Mouse (Mus musculus): ENCODE results near the gene Efna2.
"Not testable (repeated sequence)": the region's sequence is repeated elsewhere in the genome, so short reads cannot be mapped to it uniquely, and the experiment has no call there.

Efna2 gene

DNA sequence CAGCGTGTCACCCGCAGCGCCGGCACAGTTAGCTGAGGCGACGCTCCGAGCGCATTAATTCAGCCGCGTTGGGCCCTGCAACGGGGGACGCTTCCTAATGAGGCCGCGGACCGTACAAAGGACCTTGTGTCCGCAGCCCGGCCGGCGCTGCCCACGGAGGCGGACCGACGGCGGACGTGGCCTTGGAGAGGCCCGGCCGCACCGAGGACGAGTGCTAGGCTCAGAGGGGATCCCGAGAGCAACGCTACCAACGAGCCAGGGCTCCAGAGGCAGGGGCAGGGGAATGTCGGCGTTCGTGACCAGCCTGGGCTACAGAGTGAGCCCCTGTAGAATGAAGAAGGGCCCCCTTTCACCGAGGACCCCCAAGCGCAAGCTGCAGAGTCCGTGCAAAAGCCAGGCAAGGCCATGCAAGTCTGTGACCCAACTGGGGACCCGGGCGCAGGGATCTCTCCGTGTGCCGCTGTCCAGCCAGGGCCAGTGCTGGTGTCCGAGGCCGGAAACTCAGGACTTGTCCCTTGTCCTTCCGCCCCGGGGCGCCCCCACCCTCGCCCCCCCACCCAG, 11.3 kb downstream of the Efna2 start:
- DNase-seq (ENCODE audit: low spot score), result no peak

GRCm38 (mm10) chr10:80193976-80194375, 14.7 kb downstream of the Efna2 start:
- DNase-seq (ENCODE audit: low spot score), result no peak

GRCm38 (mm10) chr10:80194441-80194840, 15.2 kb downstream of the Efna2 start:
- no peak for DNase-seq (ENCODE audit: low spot score)

DNA sequence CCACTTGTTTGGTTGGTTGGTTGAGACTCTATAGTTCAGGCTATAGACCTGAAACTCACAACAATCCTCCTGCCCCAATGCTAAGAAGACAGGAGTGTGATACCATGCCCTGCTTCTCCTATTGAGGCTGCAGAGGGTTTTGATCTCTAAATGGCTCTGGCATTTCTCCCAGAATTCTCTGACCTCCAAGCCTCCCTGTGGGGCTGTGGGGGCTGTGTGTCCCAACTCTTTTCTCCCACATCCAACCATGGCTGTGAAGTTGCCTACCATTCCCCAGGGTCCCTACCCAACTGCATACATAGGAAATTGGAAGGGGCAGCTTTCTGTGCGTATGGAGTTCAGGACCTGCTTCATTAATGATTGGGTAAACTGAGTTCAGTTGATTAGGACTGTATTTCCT, 16.9 kb downstream of the Efna2 start:
- no peak for DNase-seq (ENCODE audit: low spot score)

DNA sequence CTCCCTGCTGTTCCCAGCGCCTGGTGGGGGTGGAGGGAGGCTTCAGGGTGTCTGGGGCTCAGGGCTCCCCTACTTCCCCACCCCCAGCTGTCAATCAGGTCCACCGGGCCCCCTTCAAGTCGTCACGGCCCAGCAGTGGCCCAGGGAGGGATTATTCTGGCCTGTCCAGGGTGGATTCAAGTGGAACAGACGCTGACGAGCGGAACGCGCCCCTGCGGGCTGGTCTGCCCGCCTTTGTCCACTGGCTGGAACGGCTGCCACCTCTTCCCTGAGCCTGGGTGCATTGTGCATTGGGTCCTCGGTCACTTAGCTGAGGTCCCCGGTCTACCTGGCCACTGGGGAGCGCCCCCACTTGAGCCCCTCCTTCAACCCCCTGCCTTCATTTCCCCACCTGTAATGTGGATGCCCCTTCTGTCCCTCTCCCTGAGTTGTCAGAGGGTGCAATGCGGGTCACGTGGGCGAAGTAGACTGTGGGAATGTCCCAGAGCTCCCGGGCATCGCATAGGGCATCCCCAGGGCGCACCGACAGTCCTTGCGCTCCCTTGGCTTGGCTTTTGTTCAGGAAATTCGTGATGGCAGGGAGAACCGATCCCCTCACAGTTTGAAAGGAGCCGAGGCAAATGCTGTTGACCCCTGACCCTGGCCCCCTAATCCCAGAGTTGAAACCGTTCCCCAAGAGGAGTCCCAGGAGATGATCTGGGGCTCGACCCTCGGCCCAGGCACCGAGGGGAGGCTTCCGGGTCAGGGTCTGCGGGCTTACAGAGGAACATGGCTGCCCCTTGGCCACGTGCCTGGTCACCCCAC, 17.7 kb downstream of the Efna2 start:
- DNase-seq (ENCODE audit: low spot score), result no peak

DNA sequence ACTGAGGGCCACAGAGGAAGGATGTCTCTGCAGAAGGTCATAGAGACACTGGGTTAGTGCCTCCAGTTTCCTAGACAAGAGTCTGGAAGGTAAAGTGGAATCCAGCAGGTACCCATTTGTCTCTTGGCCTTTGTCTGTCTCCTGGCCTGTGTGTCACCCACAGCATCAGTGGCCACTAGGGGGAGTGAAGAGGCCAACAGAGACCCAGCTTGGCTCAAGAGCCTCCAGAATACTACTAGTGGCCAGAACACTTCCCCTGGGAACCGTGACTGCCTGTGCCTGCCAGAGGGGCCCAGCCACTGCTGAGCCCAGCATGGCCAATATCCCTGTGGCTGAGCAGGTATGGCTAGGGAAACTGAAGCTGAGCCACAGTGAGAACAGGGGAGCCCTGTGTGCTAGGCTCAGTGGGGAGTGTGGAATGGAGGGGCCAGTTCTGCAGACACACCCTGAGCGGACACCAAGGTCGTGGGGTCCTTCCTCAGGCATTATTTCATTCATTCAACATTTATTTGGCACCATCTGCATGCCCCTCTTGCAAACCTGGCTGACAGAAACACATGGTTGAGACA, 20.2 kb downstream of the Efna2 start:
- peak; percentile 91 for DNase-seq (ENCODE audit: low spot score)

- DNase-seq (ENCODE audit: low spot score), result no peak
Observed at GRCm38 (mm10) chr10:80200485-80200884, 21.2 kb downstream of the Efna2 start.

DNA sequence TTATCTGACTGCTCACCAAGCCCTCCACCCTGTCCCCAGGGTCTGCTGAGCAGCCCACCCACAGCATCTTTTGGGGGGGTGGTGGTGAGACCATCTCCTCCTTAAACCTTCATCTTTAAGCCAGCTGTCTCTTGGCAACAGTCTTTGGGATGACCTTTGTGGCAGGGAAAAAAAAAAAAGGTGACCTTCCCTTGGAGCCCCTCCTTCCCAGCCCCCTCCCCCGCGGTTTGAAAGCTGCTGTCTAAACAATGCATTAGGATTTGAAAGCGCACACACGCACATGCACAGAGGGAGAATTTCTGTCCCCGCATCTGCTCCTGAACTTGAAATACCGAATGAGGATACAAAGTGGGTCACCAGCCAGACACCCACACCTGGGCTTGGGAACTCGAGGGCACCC, 24.8 kb downstream of the Efna2 start:
- no peak for DNase-seq (ENCODE audit: low spot score)

- DNase-seq (ENCODE audit: low spot score), result no peak
Observed at GRCm38 (mm10) chr10:80207201-80207600, 27.9 kb downstream of the Efna2 start.

DNA sequence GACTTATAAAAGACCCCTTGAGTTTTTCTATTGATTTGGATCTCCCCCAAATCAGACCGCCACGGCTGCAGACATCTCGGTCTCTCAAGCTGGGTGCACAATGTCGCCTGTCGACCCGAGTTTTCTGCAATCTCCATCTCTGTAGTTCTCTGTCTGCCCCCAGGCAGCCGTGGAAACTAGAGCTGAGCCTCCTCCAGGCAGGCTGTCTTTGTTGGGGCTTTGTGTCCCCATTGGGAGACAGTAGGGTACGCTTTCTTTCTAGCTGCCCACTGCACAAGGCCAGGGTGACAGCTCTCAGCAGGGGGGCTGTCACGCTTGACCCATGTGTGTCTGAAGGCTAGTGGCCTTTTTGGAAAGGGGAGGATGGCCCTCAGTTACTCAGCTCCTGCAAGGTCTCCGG, 28.4 kb downstream of the Efna2 start:
- no peak for DNase-seq (ENCODE audit: low spot score)

GRCm38 (mm10) chr10:80208248-80208647, 29.0 kb downstream of the Efna2 start:
- DNase-seq (ENCODE audit: low spot score), result no peak

DNA sequence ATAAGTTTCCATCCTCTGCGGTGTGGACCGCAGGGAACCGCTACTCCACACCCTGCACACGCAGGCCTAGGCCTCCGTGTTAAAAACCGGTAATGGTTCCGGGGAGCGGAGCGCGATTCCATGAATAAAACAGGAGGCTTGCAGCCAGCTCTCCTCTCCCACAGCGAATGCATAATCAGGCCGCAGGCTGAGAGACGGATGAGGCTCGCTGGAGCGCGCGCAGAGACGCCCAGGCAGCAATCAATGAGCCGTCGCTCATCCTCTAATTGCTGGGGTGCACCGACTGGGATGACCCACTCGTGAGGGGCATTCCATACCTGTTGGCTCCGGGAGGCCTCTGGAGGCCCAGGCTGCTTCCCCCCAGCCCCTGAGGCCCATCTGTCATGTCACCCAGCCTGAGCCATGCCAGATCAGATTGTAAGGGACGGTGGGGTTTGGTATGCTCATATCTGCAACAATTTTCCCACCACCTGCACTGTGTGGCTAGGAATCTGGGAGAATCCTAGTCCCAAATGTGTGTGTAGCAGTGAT, 29.6 kb downstream of the Efna2 start:
- DNase-seq (ENCODE audit: low spot score), result no peak

DNA sequence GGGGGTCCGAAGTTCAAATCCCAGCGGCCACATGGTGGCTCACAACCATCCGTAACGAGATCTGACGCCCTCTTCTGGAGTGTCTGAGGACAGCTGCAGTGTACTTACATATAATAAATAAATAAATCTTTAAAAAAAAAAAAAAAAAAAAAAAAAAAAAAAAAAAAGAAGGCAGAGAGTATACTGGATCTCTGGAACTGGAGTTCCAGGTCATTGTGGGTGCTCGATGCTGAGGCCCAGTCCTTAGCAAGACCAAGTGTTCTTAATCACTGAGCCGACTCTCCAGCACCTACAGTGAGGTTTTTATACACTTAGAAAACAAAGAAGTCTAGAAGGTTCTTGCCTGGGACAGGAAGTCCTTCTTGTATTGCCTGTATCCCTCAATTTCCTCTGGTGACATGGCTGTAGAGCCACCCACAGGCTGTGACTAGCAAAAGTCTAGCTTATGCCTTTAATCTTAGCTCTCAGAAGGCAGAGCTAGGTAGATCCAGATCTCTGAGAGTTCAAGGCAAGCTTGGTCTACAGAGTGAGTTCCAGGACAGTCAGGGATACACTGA, 32.3 kb downstream of the Efna2 start:
- not testable (repeated sequence) for DNase-seq (ENCODE audit: low spot score)

DNA sequence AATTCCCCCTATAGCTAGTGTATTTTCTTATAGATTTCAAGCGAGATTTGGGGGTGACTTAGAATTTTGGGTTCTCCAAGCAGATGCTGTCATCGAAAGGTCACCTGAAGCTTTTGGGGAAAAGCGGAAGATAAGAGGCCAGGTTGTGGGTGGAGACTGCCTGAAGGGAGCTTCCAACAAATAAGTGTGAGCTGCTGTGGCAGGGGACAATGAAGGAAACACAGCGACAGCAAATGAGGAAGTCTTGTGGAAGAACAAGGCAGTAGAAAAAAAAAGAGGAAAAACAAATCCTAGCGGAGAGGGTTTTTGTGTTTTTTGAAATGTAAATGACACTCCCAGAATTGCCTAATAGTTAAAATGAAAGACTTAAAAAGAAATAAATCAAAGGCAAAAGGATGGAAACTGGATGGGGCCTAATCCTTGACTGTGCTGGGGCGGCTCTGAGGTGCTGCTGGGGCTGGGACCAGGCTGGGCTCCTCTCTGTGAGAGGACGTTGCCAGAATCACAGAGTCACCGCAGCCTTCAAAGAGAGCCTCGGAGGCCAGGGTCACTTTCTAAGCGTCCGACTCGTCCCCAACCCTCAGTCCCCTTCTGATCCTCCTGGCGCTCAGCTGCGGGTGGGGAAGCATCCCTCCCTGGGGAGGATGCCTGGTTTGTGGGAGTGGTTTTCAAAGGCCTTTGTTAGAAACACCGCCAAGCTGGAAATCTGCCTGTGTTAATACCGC, 35.9 kb downstream of the Efna2 start:
- DNase-seq (ENCODE audit: low spot score), result no peak

GRCm38 (mm10) chr10:80220676-80221075, 41.4 kb downstream of the Efna2 start:
- no peak for DNase-seq (ENCODE audit: low spot score)

GRCm38 (mm10) chr10:80223137-80223536, 43.9 kb downstream of the Efna2 start:
- peak; percentile 32 for DNase-seq (ENCODE audit: low spot score)

- no peak for DNase-seq (ENCODE audit: low spot score)
Observed at GRCm38 (mm10) chr10:80226071-80226415, 46.8 kb downstream of the Efna2 start.

GRCm38 (mm10) chr10:80226416-80227165, 47.3 kb downstream of the Efna2 start, which contains the start of gene Mum1:
Gene Mum1, plus strand, starts transcription at chr10:80226434.
- DNase-seq (ENCODE audit: low spot score), result peak; percentile 100

DNA sequence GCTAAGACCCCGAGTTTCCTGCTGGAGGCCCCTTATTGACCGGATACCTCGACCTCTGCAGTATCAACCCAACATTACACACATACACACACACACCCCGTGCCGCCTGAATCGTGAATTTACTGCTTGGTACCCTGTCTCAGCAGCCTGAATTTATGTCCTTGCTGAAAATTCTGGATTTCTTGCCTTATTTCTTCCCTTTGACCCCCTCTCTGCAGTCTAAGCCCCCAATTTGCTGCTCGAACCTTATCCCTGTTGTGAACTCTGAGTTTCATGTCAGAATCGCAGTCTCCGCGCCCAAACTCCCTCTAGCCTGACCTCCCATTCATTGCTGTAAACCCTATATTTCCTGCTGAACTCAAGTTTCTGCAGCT, 47.9 kb downstream of the Efna2 start:
- DNase-seq (ENCODE audit: low spot score), result no peak

- peak; percentile 26 for DNase-seq (ENCODE audit: low spot score)
Observed at GRCm38 (mm10) chr10:80227877-80228775, 48.8 kb downstream of the Efna2 start.

Data from lung, postnatal 25 days (tissue).